8 mouse cellular contexts compared by ENCODE assay signal in genomic region chr8:111643264-111644141, GRCm38 (mm10). TPM values are rescaled to one million over a fixed set of nuclear protein-coding genes. Genes with fewer than 3 reads are reported as not detected.
DNase-seq lines count a peak whose midpoint lies in the region; ATAC-seq lines count a peak whose summit lies in the region.

Gene Zfp1 (plus strand): TSS chr8:111643401.

- peak; percentile 78 for ATAC-seq in inflammation-experienced regulatory T-cells, adult 6 months
- peak; percentile 83 for ATAC-seq in megakaryocyte-erythroid progenitor cell, adult 5-6 weeks (replicated peaks; ENCODE audit: low FRiP score, low TSS enrichment, poor library complexity, severe bottlenecking)

- peak; percentile 99 for DNase-seq in adipocyte (ENCODE audit: low spot score)
- peak; percentile 98 for DNase-seq in embryo, embryonic 10 days (ENCODE audit: low spot score)
- peak; percentile 90 for DNase-seq in gastrocnemius, postnatal 14 days
- peak; percentile 93 to 96 for DNase-seq in left cerebral cortex, postnatal 10 days (ENCODE audit: extremely low spot score in 1 of 2, low spot score in 2 of 2)
- peak; percentile 93 for DNase-seq in right cerebral cortex, postnatal 25 days
- DNase-seq in urinary bladder, postnatal 4 days (ENCODE audit: low spot score in 2 of 2), result peak; percentile 84 to 89

- intact Hi-C loops in gastrocnemius, postnatal 14 days (cut with DNase I; ENCODE audit: low total_unique reads), result no loop called here
- intact Hi-C loops in left cerebral cortex, postnatal 10 days (cut with DNase I), result loop anchor here (5.0 kb wide), 1 partner anchor 106 kb away; the partner anchor contains the start of gene Znrf1

RNA-seq across cellular contexts. Expression of gene Zfp1, which starts in this region (rescaled TPM):
- 1 to 10 TPM; 7.4 to 8.4 TPM for total RNA-seq in gastrocnemius, postnatal 14 days (2021)
- polyA plus RNA-seq in inflammation-experienced regulatory T-cells, adult 6 months (2017; shearing (Covaris generic)), result 10 to 100 TPM; 15.6 to 46.2 (median 33.0) TPM
- 10 to 100 TPM; 21.9 to 22.7 TPM for total RNA-seq in left cerebral cortex, postnatal 10 days (2021)
- total RNA-seq in megakaryocyte-erythroid progenitor cell, adult 5-6 weeks (2014; fragmentation: Nextera tagmentation), result 13.5 and 13.9 TPM in 2 replicates
- total RNA-seq in megakaryocyte-erythroid progenitor cell, adult 5-6 weeks (2017), result 3.6 and 11.5 TPM in 2 replicates

Comparison
In these comparisons a context has a peak if more than half of its experiments do, and no peak if none do; other contexts are left out.
1. Peak in every context shown above with its lines: DNase-seq and ATAC-seq.